Mouse (Mus musculus) cortical plate, adult 2 months (tissue): ENCODE measurements around the gene Dgki.

ENCODE experiments used
- CTCF ChIP-seq: fragments of 200-500 bp; IDR thresholded peaks from 2 replicates; pipeline ENCODE4 v1.5.1; 2011; ENCODE audit warnings: mild to moderate bottlenecking, control low read depth, low read length; ENCODE audit not compliant: insufficient read depth; ENCODE audit errors: extremely low read depth
- POLR2A ChIP-seq: fragments of 200-500 bp; IDR thresholded peaks from 2 replicates; pipeline ENCODE4 v1.6.1; 2011; ENCODE audit warnings: mild to moderate bottlenecking, low read length, control low read depth; ENCODE audit not compliant: insufficient read depth; ENCODE audit errors: extremely low read depth

DNA sequence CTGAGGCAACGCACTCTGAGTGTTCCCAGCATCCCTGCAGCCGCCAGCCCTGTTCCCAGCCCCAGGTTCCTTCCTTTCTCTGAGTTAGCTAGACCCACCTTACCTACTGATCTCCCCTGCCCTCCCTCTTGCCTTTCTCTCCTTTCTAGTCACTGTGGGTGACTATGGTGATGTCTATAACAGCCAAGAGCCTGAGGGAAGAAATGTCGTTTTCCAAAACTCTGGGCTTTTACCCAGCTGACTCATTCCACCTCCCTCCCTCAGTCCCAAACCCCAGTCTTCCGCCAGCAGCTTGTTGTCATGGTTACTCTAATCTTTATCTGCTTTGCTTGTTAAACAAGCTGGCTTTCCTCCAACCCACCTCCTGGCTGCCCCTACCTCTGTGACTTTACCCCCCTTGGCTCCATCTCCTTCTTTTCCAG lies 83.6 kb downstream of the Dgki start:
- TF ChIP-seq POLR2A (no peak), CTCF (no peak)
